Mouse (Mus musculus) CD8-positive naive resting alpha-beta T cell, adult 57 days (primary cell): ENCODE results near the gene Pbsn. TPM values are rescaled to one million over a fixed set of nuclear protein-coding genes. Genes with fewer than 3 reads are reported as not detected.

Source experiments
- total RNA-seq: library from RNA; stranded (reverse); gene quantifications from one replicate; pipeline ENCODE4 v1.2.4, GENCODE M21; 2023

The Pbsn gene
- total RNA-seq: not detected

GRCm38 (mm10) chrX:77853523-77853922 is at the start of gene Pbsn:
Pbsn (minus strand) TSS chrX:77853623.

GRCm38 (mm10) chrX:77864458-77864857 is 11.0 kb upstream of the Pbsn start, which contains the start of gene Gm14744:
Gm14744 (plus strand) TSS chrX:77864758.

GRCm38 (mm10) chrX:77796238-77796835 is 57.1 kb downstream of the Pbsn start, which contains the start of gene Prkx:
Prkx (minus strand) TSS chrX:77796278.

Other genes with a start within 250 kb of the Pbsn start
- gene Prkx, start 57.3 kb downstream of the Pbsn start, total RNA-seq: 45.1 TPM
- gene Gm14744, start 11.1 kb upstream of the Pbsn start, total RNA-seq: not detected
- not detected for gene 5430402E10Rik, start 71.4 kb upstream of the Pbsn start, total RNA-seq
- gene Obp1a, start 237.8 kb upstream of the Pbsn start, total RNA-seq: not detected